Comparison of ENCODE assay signal across 9 mouse cellular contexts in genomic region chr13:23950928-23951327, GRCm38 (mm10). TPM values are rescaled to one million over a fixed set of nuclear protein-coding genes. Genes with fewer than 3 reads are reported as not detected.
DNase-seq lines count a peak whose midpoint lies in the region; ATAC-seq and TF ChIP-seq lines count a peak whose summit lies in the region.
"Had no signal": no experiment of that assay in that cellular context is flagged by ENCODE, and none has a peak within 500 bp of the region (broad histone marks: within the 10 kb centered on the region; RNA-seq: fewer than 3 reads in every experiment).

No protein-coding gene starts in this region.

- no peak overlapping the region for H3K27ac ChIP-seq in forebrain, postnatal 0 days (ENCODE audit: low read depth, low read length)
- H3K27ac ChIP-seq in forebrain, embryonic 12.5 days: no peak overlapping the region
- H3K27ac ChIP-seq in thymus, adult 2 months (ENCODE audit: control insufficient read depth, insufficient read depth, low read length): no peak overlapping the region
- H3K27ac ChIP-seq in lung, embryonic 14.5 days (ENCODE audit: low read depth): no peak overlapping the region

- no peaks in the 10 kb centered on the region for H3K4me1 ChIP-seq in forebrain, postnatal 0 days (ENCODE audit: insufficient read depth)
- H3K4me1 ChIP-seq in forebrain, embryonic 12.5 days: peaks cover 13% of the 10 kb centered on the region
- no peaks in the 10 kb centered on the region for H3K4me1 ChIP-seq in thymus, adult 2 months (replicated peaks; ENCODE audit: control insufficient read depth, insufficient read depth, low read length)
- no peaks in the 10 kb centered on the region for H3K4me1 ChIP-seq in lung, embryonic 14.5 days (ENCODE audit: insufficient read depth)

- TF ChIP-seq POLR2A in thymus, adult 2 months (IDR thresholded peaks at IDR 0.05; ENCODE audit: control insufficient read depth, extremely low read depth, insufficient read depth, low read length, poor library complexity): no peak

- no peak overlapping the region for H3K9ac ChIP-seq in forebrain, postnatal 0 days
- no peak overlapping the region for H3K9ac ChIP-seq in forebrain, embryonic 12.5 days
- H3K9ac ChIP-seq in lung, embryonic 14.5 days: no peak overlapping the region

- no peak for DNase-seq in forebrain, postnatal 0 days
- peak; percentile 29 for DNase-seq in thymus, adult 2 months
- no peak for DNase-seq in thymus, adult 18-20 months
- DNase-seq in lung, embryonic 14.5 days: no peak
- no peak for DNase-seq in Muller cell, postnatal 12 days (ENCODE audit: inconsistent ontology term)
- DNase-seq in layer of hippocampus, adult 9-10 months (ENCODE audit: low spot score): no peak
- no peak for DNase-seq in cerebellum, adult 18-20 months

- no peaks in the 10 kb centered on the region for H3K36me3 ChIP-seq in forebrain, postnatal 0 days (ENCODE audit: insufficient read depth)
- no peaks in the 10 kb centered on the region for H3K36me3 ChIP-seq in forebrain, embryonic 12.5 days (replicated peaks)
- H3K36me3 ChIP-seq in thymus, adult 2 months (ENCODE audit: control insufficient read depth, insufficient read depth, low read length): no peaks in the 10 kb centered on the region
- no peaks in the 10 kb centered on the region for H3K36me3 ChIP-seq in lung, embryonic 14.5 days (ENCODE audit: insufficient read depth)

- H3K27me3 ChIP-seq in forebrain, postnatal 0 days (ENCODE audit: insufficient read depth, low read length): no peaks in the 10 kb centered on the region
- H3K27me3 ChIP-seq in forebrain, embryonic 12.5 days: peaks cover 16% of the 10 kb centered on the region; the same call in 1 of the 2 replicates
- no peaks in the 10 kb centered on the region for H3K27me3 ChIP-seq in thymus, adult 2 months (ENCODE audit: control insufficient read depth, insufficient read depth, low read length)
- no peaks in the 10 kb centered on the region for H3K27me3 ChIP-seq in lung, embryonic 14.5 days (ENCODE audit: insufficient read depth, low read length)

- TF ChIP-seq CTCF in forebrain, postnatal 0 days (IDR thresholded peaks at IDR 0.05; ENCODE audit: low read depth): peak; percentile 28; the same call in 1 of the 2 replicates
- TF ChIP-seq CTCF in thymus, adult 2 months (IDR thresholded peaks at IDR 0.05; ENCODE audit: borderline replicate concordance, control insufficient read depth, extremely low read depth, insufficient read depth, low read length, poor library complexity): no peak
- TF ChIP-seq CTCF in lung, embryonic 14.5 days (IDR thresholded peaks at IDR 0.05; ENCODE audit: low read depth): peak; percentile 53

- H3K9me3 ChIP-seq in forebrain, postnatal 0 days (ENCODE audit: low read length): no peaks in the 10 kb centered on the region
- H3K9me3 ChIP-seq in forebrain, embryonic 12.5 days: no peaks in the 10 kb centered on the region
- no peaks in the 10 kb centered on the region for H3K9me3 ChIP-seq in lung, embryonic 14.5 days (ENCODE audit: low read depth, low read length)

- no peak for ATAC-seq in forebrain, postnatal 0 days
- ATAC-seq in forebrain, embryonic 12.5 days (ENCODE audit: low FRiP score): no peak
- ATAC-seq in lung, embryonic 14.5 days (ENCODE audit: insufficient read depth): no peak

- WGBS in forebrain, postnatal 0 days: 79% methylated on average over 3 of the region's 3 CpGs
- WGBS in forebrain, embryonic 12.5 days: 73% methylated on average over 3 of the region's 3 CpGs
- 50% methylated on average over 3 of the region's 3 CpGs for WGBS in thymus, adult 2 months
- WGBS in lung, embryonic 14.5 days: 63% methylated on average over 3 of the region's 3 CpGs

- no peak overlapping the region for H3K4me3 ChIP-seq in forebrain, postnatal 0 days (ENCODE audit: low read depth, low read length)
- H3K4me3 ChIP-seq in forebrain, embryonic 12.5 days (replicated peaks): no peak overlapping the region
- H3K4me3 ChIP-seq in thymus, adult 2 months (ENCODE audit: control insufficient read depth, insufficient read depth, low read length): no peak overlapping the region
- no peak overlapping the region for H3K4me3 ChIP-seq in lung, embryonic 14.5 days (ENCODE audit: low read depth, low read length)

- H3K4me2 ChIP-seq in forebrain, postnatal 0 days (ENCODE audit: low read depth): no peak overlapping the region
- no peak overlapping the region for H3K4me2 ChIP-seq in forebrain, embryonic 12.5 days
- no peak overlapping the region for H3K4me2 ChIP-seq in lung, embryonic 14.5 days

RNA-seq across cellular contexts. Expression of gene Hist1h2aa, which starts 16.7 kb away (rescaled TPM):
- not detected in 2 replicates for total RNA-seq in forebrain, postnatal 0 days (2014; rRNA removed)
- not detected in 2 replicates for polyA plus RNA-seq in forebrain, postnatal 0 days (2015; fragmentation: Nextera tagmentation; extraction: Ambion mirVana)
- not detected in 2 replicates for polyA plus RNA-seq in forebrain, embryonic 12.5 days (2016; fragmentation: Nextera tagmentation; extraction: Ambion mirVana)
- polyA plus RNA-seq in thymus, adult 2 months (2012; rRNA removed): not detected in 2 replicates
- not detected in 2 replicates for polyA plus RNA-seq in lung, embryonic 14.5 days (2014; fragmentation: Nextera tagmentation; extraction: Ambion mirVana)
- total RNA-seq: left cerebral cortex, adult 18-20 months had no signal

RNA-seq across cellular contexts. Expression of gene Hist1h2ba, which starts 17.0 kb away (rescaled TPM):
- not detected in 2 replicates for total RNA-seq in forebrain, postnatal 0 days (2014; rRNA removed)
- polyA plus RNA-seq in forebrain, postnatal 0 days (2015; fragmentation: Nextera tagmentation; extraction: Ambion mirVana): not detected in 2 replicates
- not detected in 2 replicates for polyA plus RNA-seq in forebrain, embryonic 12.5 days (2016; fragmentation: Nextera tagmentation; extraction: Ambion mirVana)
- not detected in 2 replicates for polyA plus RNA-seq in thymus, adult 2 months (2012; rRNA removed)
- not detected in 2 replicates for polyA plus RNA-seq in lung, embryonic 14.5 days (2014; fragmentation: Nextera tagmentation; extraction: Ambion mirVana)
- total RNA-seq: left cerebral cortex, adult 18-20 months had no signal

RNA-seq across cellular contexts. Expression of gene Slc17a4, which starts 36.1 kb away (rescaled TPM):
- total RNA-seq in forebrain, postnatal 0 days (2014; rRNA removed): not detected in 2 replicates
- polyA plus RNA-seq in forebrain, postnatal 0 days (2015; fragmentation: Nextera tagmentation; extraction: Ambion mirVana): not detected in 2 replicates
- polyA plus RNA-seq in forebrain, embryonic 12.5 days (2016; fragmentation: Nextera tagmentation; extraction: Ambion mirVana): not detected in 2 replicates
- polyA plus RNA-seq in thymus, adult 2 months (2012; rRNA removed): 0.16 and 0.27 TPM in 2 replicates
- polyA plus RNA-seq in lung, embryonic 14.5 days (2014; fragmentation: Nextera tagmentation; extraction: Ambion mirVana): not detected in 2 replicates
- total RNA-seq: left cerebral cortex, adult 18-20 months had no signal

RNA-seq across cellular contexts. Expression of gene Scgn, which starts 40.1 kb away (rescaled TPM):
- 1.4 and 3.7 TPM in 2 replicates for total RNA-seq in forebrain, postnatal 0 days (2014; rRNA removed)
- 2.7 and 3.8 TPM in 2 replicates for polyA plus RNA-seq in forebrain, postnatal 0 days (2015; fragmentation: Nextera tagmentation; extraction: Ambion mirVana)
- 1.5 and 1.9 TPM in 2 replicates for polyA plus RNA-seq in forebrain, embryonic 12.5 days (2016; fragmentation: Nextera tagmentation; extraction: Ambion mirVana)
- 0.11 TPM in 1 of 2 replicates, not detected in the other for polyA plus RNA-seq in thymus, adult 2 months (2012; rRNA removed)
- polyA plus RNA-seq in lung, embryonic 14.5 days (2014; fragmentation: Nextera tagmentation; extraction: Ambion mirVana): not detected in 2 replicates
- total RNA-seq: left cerebral cortex, adult 18-20 months had no signal
